Mouse (Mus musculus): ENCODE results near the gene Vmn1r16. TPM values are rescaled to one million over a fixed set of nuclear protein-coding genes. Genes with fewer than 3 reads are reported as not detected.

Gene Vmn1r16
- not detected in 2 replicates for polyA plus RNA-seq (2012; rRNA removed)

DNA sequence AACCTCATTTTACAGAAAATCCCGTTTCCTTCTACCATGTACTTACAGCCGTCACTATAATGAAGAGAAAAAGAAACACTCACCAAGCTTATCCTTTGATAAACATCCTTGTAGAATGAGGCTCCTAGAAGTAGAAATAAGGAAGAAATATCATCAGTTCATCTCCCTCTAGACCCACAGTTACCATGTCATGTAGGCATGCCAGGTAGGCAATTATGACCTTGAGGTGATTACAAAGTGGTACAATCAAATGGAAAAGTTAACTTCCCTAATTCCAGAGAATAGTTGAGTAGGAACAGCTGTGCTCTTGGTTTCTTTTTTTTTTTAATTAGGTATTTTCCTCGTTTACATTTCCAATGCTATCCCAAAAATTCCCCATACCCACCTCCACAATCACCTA, at the start of gene Vmn1r16:
Gene Vmn1r16 (minus strand): TSS at position 101 of the 400 bp plus-strand sequence.

DNA sequence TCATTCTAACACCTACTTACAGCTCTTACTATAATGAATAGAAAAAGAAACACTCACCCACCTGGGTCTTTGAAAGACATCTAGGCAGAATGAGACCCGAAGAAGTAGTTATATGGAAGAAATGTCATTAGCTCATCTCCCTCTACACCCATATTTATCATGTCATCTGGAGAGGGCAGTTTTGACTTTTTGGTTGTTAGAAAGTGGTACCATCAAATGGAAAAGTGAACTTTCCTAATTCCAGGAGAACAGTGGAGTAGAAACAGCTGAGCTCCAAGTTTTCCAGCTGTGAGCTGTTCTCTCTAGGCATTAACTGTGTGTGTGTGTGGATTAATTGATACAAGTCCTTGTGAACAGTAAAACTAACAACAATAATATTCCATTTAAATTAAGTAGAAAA, 34.3 kb upstream of the Vmn1r16 start, which contains the start of gene Vmn1r17:
Gene Vmn1r17 (minus strand): TSS at position 101 of the 400 bp plus-strand sequence.

Other genes starting within 250 kb of the Vmn1r16 start
- gene Vmn1r10, start 220.0 kb downstream of the Vmn1r16 start, polyA plus RNA-seq (2012; rRNA removed), result not detected in 2 replicates
- not detected in 2 replicates for gene Vmn1r11, start 196.0 kb downstream of the Vmn1r16 start, polyA plus RNA-seq (2012; rRNA removed)
- not detected in 2 replicates for gene Vmn1r12, start 172.6 kb downstream of the Vmn1r16 start, polyA plus RNA-seq (2012; rRNA removed)
- gene Vmn1r13, start 126.2 kb downstream of the Vmn1r16 start, polyA plus RNA-seq (2012; rRNA removed), result not detected in 2 replicates
- not detected in 2 replicates for gene Vmn1r14, start 97.8 kb downstream of the Vmn1r16 start, polyA plus RNA-seq (2012; rRNA removed)
- gene Vmn1r15, start 71.5 kb downstream of the Vmn1r16 start, polyA plus RNA-seq (2012; rRNA removed), result not detected in 2 replicates
- gene Vmn1r17, start 34.2 kb upstream of the Vmn1r16 start, polyA plus RNA-seq (2012; rRNA removed), result not detected in 2 replicates
- not detected in 2 replicates for gene Vmn1r18, start 66.3 kb upstream of the Vmn1r16 start, polyA plus RNA-seq (2012; rRNA removed)
- gene Vmn1r19, start 74.3 kb upstream of the Vmn1r16 start, polyA plus RNA-seq (2012; rRNA removed), result not detected in 2 replicates
- gene Vmn1r20, start 99.4 kb upstream of the Vmn1r16 start, polyA plus RNA-seq (2012; rRNA removed), result not detected in 2 replicates
- gene Ppm1k, start 206.0 kb upstream of the Vmn1r16 start, polyA plus RNA-seq (2012; rRNA removed), result 0.59 and 0.93 TPM in 2 replicates